Mouse (Mus musculus) cerebellum, adult 8-10 months (tissue): Measurements from ENCODE around the gene Slc12a7.
A peak's percentile ranks its signal among the peaks of the same experiment; 100 is the strongest.

Experiments used
- DNase-seq: peaks from one replicate; pipeline ENCODE4 v3.0.0; 2022

Slc12a7 gene

GRCm38 (mm10) chr13:73822187-73822800 lies 89.4 kb downstream of the Slc12a7 start:
- DNase-seq: peak; percentile 20

- no peak for DNase-seq
Observed at GRCm38 (mm10) chr13:73823711-73824110, 90.8 kb downstream of the Slc12a7 start.

- no peak for DNase-seq
Observed at GRCm38 (mm10) chr13:73827243-73827642, 94.3 kb downstream of the Slc12a7 start.

- DNase-seq: peak; percentile 42
Observed at GRCm38 (mm10) chr13:73831486-73831885, 98.6 kb downstream of the Slc12a7 start.

- DNase-seq: no peak
Observed at GRCm38 (mm10) chr13:73833809-73834208, 100.9 kb downstream of the Slc12a7 start.

- DNase-seq: no peak
Observed at GRCm38 (mm10) chr13:73835791-73836190, 102.9 kb downstream of the Slc12a7 start.

GRCm38 (mm10) chr13:73836491-73836890 lies 103.6 kb downstream of the Slc12a7 start:
- no peak for DNase-seq

GRCm38 (mm10) chr13:73837708-73838107 lies 104.8 kb downstream of the Slc12a7 start:
- DNase-seq: no peak

- no peak for DNase-seq
Observed at GRCm38 (mm10) chr13:73839137-73839548, 106.2 kb downstream of the Slc12a7 start.

- DNase-seq: no peak
Observed at GRCm38 (mm10) chr13:73839740-73840139, 106.8 kb downstream of the Slc12a7 start.

GRCm38 (mm10) chr13:73842696-73843095 lies 109.8 kb downstream of the Slc12a7 start:
- DNase-seq: no peak

- DNase-seq: no peak
Observed at GRCm38 (mm10) chr13:73846589-73847464, 113.9 kb downstream of the Slc12a7 start.

GRCm38 (mm10) chr13:73847465-73847836 lies 114.6 kb downstream of the Slc12a7 start, which contains the start of gene Nkd2:
Gene Nkd2, minus strand, starts transcription at chr13:73847631.
- peak; percentile 5 for DNase-seq
